Mouse (Mus musculus): Measurements from ENCODE around the gene Arf3. TPM values are rescaled to one million over a fixed set of nuclear protein-coding genes. Genes with fewer than 3 reads are reported as not detected.
A peak's percentile ranks its signal among the peaks of the same experiment; 100 is the strongest.
"Not testable (repeated sequence)": the region's sequence is repeated elsewhere in the genome, so short reads cannot be mapped to it uniquely, and the experiment has no call there.

Arf3 gene
- total RNA-seq, 2 experiments from 2014 or later: 729 to 796 TPM

- DNase-seq (ENCODE audit: low spot score in 2 of 2): no peak
- intact Hi-C loops (cut with DNase I): no loop called here
Observed at GRCm38 (mm10) chr15:98774096-98774495, 11.1 kb upstream of the Arf3 start.

GRCm38 (mm10) chr15:98772511-98773211 lies 9.6 kb upstream of the Arf3 start:
- DNase-seq (ENCODE audit: low spot score in 2 of 2): no peak
- intact Hi-C loops (cut with DNase I): no loop called here

GRCm38 (mm10) chr15:98771813-98772425 lies 8.9 kb upstream of the Arf3 start:
- intact Hi-C loops (cut with DNase I): no loop called here
- no peak for DNase-seq (ENCODE audit: low spot score in 2 of 2)

- intact Hi-C loops (cut with DNase I): no loop called here
- no peak for DNase-seq (ENCODE audit: low spot score in 2 of 2)
Observed at GRCm38 (mm10) chr15:98768259-98768658, 5.2 kb upstream of the Arf3 start.

GRCm38 (mm10) chr15:98765929-98766328 lies 2.9 kb upstream of the Arf3 start:
- intact Hi-C loops (cut with DNase I): no loop called here
- DNase-seq (ENCODE audit: low spot score in 2 of 2): no peak

GRCm38 (mm10) chr15:98762201-98762621 lies 803 bp downstream of the Arf3 start:
- intact Hi-C loops (cut with DNase I): no loop called here
- DNase-seq (ENCODE audit: low spot score in 2 of 2): peak; percentile 70 to 74

- no peak for DNase-seq (ENCODE audit: low spot score in 2 of 2)
Observed at GRCm38 (mm10) chr15:98754125-98754524, 8.9 kb downstream of the Arf3 start.

GRCm38 (mm10) chr15:98753021-98753423 lies 10.0 kb downstream of the Arf3 start:
- DNase-seq (ENCODE audit: low spot score in 2 of 2): no peak
- intact Hi-C loops (cut with DNase I): no loop called here

More at GRCm38 (mm10) chr15:98754125-98754524, 8.9 kb downstream of the Arf3 start:
- intact Hi-C loops (cut with DNase I): no loop called here

GRCm38 (mm10) chr15:98749093-98749492 lies 13.9 kb downstream of the Arf3 start:
- intact Hi-C loops (cut with DNase I): no loop called here
- no peak for DNase-seq (ENCODE audit: low spot score in 2 of 2)

- intact Hi-C loops (cut with DNase I): no loop called here
- no peak for DNase-seq (ENCODE audit: low spot score in 2 of 2)
Observed at GRCm38 (mm10) chr15:98747296-98747695, 15.7 kb downstream of the Arf3 start.

- intact Hi-C loops (cut with DNase I): no loop called here
- DNase-seq (ENCODE audit: low spot score in 2 of 2): peak in 1 of 2 experiments; percentile 76
Observed at GRCm38 (mm10) chr15:98746344-98746965, 16.6 kb downstream of the Arf3 start.

- intact Hi-C loops (cut with DNase I); DNase-seq (ENCODE audit: low spot score in 2 of 2): not testable (repeated sequence)
Observed at GRCm38 (mm10) chr15:98743863-98744262, 19.2 kb downstream of the Arf3 start.

GRCm38 (mm10) chr15:98742766-98743428 lies 20.1 kb downstream of the Arf3 start:
- DNase-seq (ENCODE audit: low spot score in 2 of 2): no peak
- intact Hi-C loops (cut with DNase I): no loop called here

- intact Hi-C loops (cut with DNase I): no loop called here
- no peak for DNase-seq (ENCODE audit: low spot score in 2 of 2)
Observed at GRCm38 (mm10) chr15:98740219-98740618, 22.8 kb downstream of the Arf3 start.

- intact Hi-C loops (cut with DNase I): no loop called here
- no peak for DNase-seq (ENCODE audit: low spot score in 2 of 2)
Observed at GRCm38 (mm10) chr15:98738796-98739195, 24.2 kb downstream of the Arf3 start.

- intact Hi-C loops (cut with DNase I): no loop called here
Observed at GRCm38 (mm10) chr15:98737881-98738280, 25.1 kb downstream of the Arf3 start.

GRCm38 (mm10) chr15:98736521-98736920 lies 26.5 kb downstream of the Arf3 start:
- no peak for DNase-seq (ENCODE audit: low spot score in 2 of 2)
- intact Hi-C loops (cut with DNase I): no loop called here

More at GRCm38 (mm10) chr15:98737881-98738280, 25.1 kb downstream of the Arf3 start:
- DNase-seq (ENCODE audit: low spot score in 2 of 2): peak; percentile 57 to 71

GRCm38 (mm10) chr15:98733976-98734566 lies 28.9 kb downstream of the Arf3 start:
- intact Hi-C loops (cut with DNase I): no loop called here

GRCm38 (mm10) chr15:98733370-98733769 lies 29.6 kb downstream of the Arf3 start:
- DNase-seq (ENCODE audit: low spot score in 2 of 2): no peak
- intact Hi-C loops (cut with DNase I): no loop called here

More at GRCm38 (mm10) chr15:98733976-98734566, 28.9 kb downstream of the Arf3 start:
- no peak for DNase-seq (ENCODE audit: low spot score in 2 of 2)
